Mouse (Mus musculus): ENCODE measurements around the gene Frmd4a.

DNA sequence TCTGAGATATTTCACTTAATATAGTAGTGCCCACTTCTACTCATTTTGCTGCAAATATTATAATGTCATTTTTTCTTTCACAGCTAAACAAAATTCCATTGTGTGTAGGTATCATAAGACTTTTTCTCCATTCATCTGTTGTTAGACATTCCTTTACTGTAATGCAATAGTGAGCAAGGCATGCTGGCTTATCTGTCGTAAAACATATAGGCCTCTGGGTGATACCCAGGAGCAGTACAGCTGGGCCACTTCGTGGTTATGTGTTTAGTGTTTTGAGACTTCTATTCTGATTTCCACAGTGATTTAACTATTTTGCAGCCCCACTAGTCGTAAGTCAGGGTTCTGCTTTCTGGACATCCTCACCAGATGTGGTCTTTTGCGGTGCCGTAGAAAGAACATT lies 236.6 kb downstream of the Frmd4a start:
- TF ChIP-seq GATA1 (IDR thresholded peaks at IDR 0.05; ENCODE audit: borderline replicate concordance, low read length) (no peak), FLI1 (IDR thresholded peaks at IDR 0.05; ENCODE audit: low read length) (no peak)
